Mouse (Mus musculus): ENCODE measurements around the gene Frmd6.

DNA sequence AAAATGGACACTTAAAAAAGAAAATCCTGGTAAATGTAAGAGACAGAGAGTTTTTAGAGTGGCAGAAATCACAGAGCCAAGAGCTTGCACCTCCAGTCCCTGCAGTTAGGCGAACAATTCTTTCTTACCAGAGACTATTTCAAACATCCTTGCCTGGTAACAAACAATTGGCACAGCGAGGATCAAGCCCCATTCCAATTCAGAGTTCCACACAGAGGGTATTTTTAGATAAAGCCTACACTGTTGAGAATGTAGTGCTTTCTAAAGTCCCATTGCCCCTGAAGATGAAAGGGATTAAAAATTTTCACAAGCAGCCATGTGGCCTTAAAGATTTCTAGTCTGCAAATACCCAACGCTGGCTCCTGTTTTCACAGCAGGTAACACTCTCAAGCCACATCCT is 42.5 kb downstream of the Frmd6 start:
- no peak for TF ChIP-seq POLR2A (IDR thresholded peaks at IDR 0.05; ENCODE audit: low read depth, low read length)
- TF ChIP-seq ELF1 (IDR thresholded peaks at IDR 0.05; ENCODE audit: low read depth, low read length), result no peak
- TF ChIP-seq POLR2AphosphoS2 (IDR thresholded peaks at IDR 0.05; ENCODE audit: low read depth, low read length), result no peak
- no peak for TF ChIP-seq ZMIZ1 (IDR thresholded peaks at IDR 0.05; ENCODE audit: low read depth, low read length)
- TF ChIP-seq USF1 (IDR thresholded peaks at IDR 0.05; ENCODE audit: low read depth, low read length), result no peak
- TF ChIP-seq MAX (IDR thresholded peaks at IDR 0.05; ENCODE audit: low read length), result no peak
- TF ChIP-seq CTCF (conservative IDR thresholded peaks at IDR 0.05 in 1 of 2, IDR thresholded peaks at IDR 0.05 in 1 of 2; ENCODE audit: low read depth in 2 of 2, low read length in 2 of 2), result no peak
- no peak for TF ChIP-seq E2F4 (IDR thresholded peaks at IDR 0.05; ENCODE audit: insufficient replicate concordance, low read depth, low read length)
- no peak for TF ChIP-seq HCFC1 (IDR thresholded peaks at IDR 0.05; ENCODE audit: low read depth, low read length)
- TF ChIP-seq EP300 (IDR thresholded peaks at IDR 0.05; ENCODE audit: low read length), result no peak
- TF ChIP-seq GABPA (IDR thresholded peaks at IDR 0.05; ENCODE audit: insufficient replicate concordance, low read depth, low read length), result no peak
- no peak for TF ChIP-seq NRF1 (IDR thresholded peaks at IDR 0.05; ENCODE audit: low read depth, low read length)
